Mouse (Mus musculus): ENCODE data around the gene Ssbp2.

GRCm38 (mm10) chr13:91737191-91737590, 277.1 kb downstream of the Ssbp2 start:
- TF ChIP-seq CTCF (IDR thresholded peaks at IDR 0.05; ENCODE audit: borderline replicate concordance, control insufficient read depth, extremely low read depth, insufficient read depth, low read length, poor library complexity): no peak
- TF ChIP-seq POLR2A (IDR thresholded peaks at IDR 0.05; ENCODE audit: control insufficient read depth, extremely low read depth, insufficient read depth, low read length, poor library complexity): no peak

All from thymus, adult 2 months (tissue).